Mouse (Mus musculus) liver, postnatal 0 days (tissue): ENCODE data around the gene Gm10491. TPM values are rescaled to one million over a fixed set of nuclear protein-coding genes. Genes with fewer than 3 reads are reported as not detected.

Experiments used
- ATAC-seq: fragments of 200-750 bp; cut with Nextera tagmentation; 2 replicates; pipeline ENCODE4 v1.8.0; 2017; ENCODE audit warnings: mild to moderate bottlenecking, moderate library complexity
- DNase-seq: peaks from one replicate; pipeline ENCODE4 v3.0.0-alpha.2; 2016
- H3K27ac ChIP-seq: fragments of 300-500 bp; sonication (generic); 2 replicates; pipeline ENCODE4 v1.5.1; 2014; ENCODE audit warnings: antibody characterized with exemption, moderate library complexity, mild to moderate bottlenecking, low read depth
- H3K27me3 ChIP-seq: fragments of 300-500 bp; sonication (generic); 2 replicates; pipeline ENCODE4 v1.6.1; 2014; ENCODE audit warnings: low read length, control low read depth, mixed read lengths; ENCODE audit not compliant: insufficient read depth
- H3K36me3 ChIP-seq: fragments of 300-500 bp; sonication (generic); replicated peaks from 2 replicates; pipeline ENCODE4 v1.6.1; 2014; ENCODE audit warnings: mild to moderate bottlenecking, control low read depth, low read length, moderate library complexity, mixed read lengths; ENCODE audit not compliant: insufficient read depth
- H3K4me1 ChIP-seq: fragments of 300-500 bp; sonication (generic); 2 replicates; pipeline ENCODE4 v1.6.1; 2014; ENCODE audit warnings: antibody characterized with exemption, mild to moderate bottlenecking, control low read depth; ENCODE audit not compliant: insufficient read depth
- H3K4me2 ChIP-seq: fragments of 300-500 bp; sonication (generic); 2 replicates; pipeline ENCODE4 v1.6.1; 2014; ENCODE audit warnings: low read depth, mild to moderate bottlenecking, low read length, moderate library complexity, mixed read lengths
- H3K4me3 ChIP-seq: fragments of 300-500 bp; sonication (generic); 2 replicates; pipeline ENCODE4 v1.5.1; 2014; ENCODE audit warnings: low read depth, low read length
- H3K9ac ChIP-seq: fragments of 300-500 bp; sonication (generic); replicated peaks from 2 replicates; pipeline ENCODE4 v1.6.1; 2014; ENCODE audit warnings: mild to moderate bottlenecking, moderate library complexity
- H3K9me3 ChIP-seq: fragments of 300-500 bp; sonication (generic); 2 replicates; pipeline ENCODE4 v1.6.1; 2016; ENCODE audit warnings: mild to moderate bottlenecking, control low read depth, low read length, mixed read lengths
- CTCF ChIP-seq: sonication (generic); IDR thresholded peaks from 2 replicates; pipeline ENCODE4 v1.5.1; 2016; ENCODE audit warnings: antibody characterized with exemption, low read depth
- EP300 ChIP-seq: IDR thresholded peaks from 2 replicates; pipeline ENCODE4 v1.6.1; 2016; ENCODE audit warnings: antibody characterized with exemption, low read depth, mild to moderate bottlenecking
- WGBS: fragments of 180-500 bp; shearing (Covaris S2); extraction: QIAGEN DNeasy Blood & Tissue Kit; methylation state at CpG from one replicate; pipeline ENCODE4 v1.1.7; 2014; ENCODE audit not compliant: insufficient replicate concordance; 5-methylcytosine and 5-hydroxymethylcytosine counted together
- polyA plus RNA-seq: library from polyadenylated mRNA; unstranded; fragments of >200 nt; fragmentation: Nextera tagmentation; extraction: Ambion mirVana; gene quantifications from 2 replicates; pipeline ENCODE4 v1.2.1, GENCODE M21; 2015

The Gm10491 gene
- polyA plus RNA-seq, 1 experiment from 2014 or later = not detected

- 22% methylated on average over 13 of the region's 13 CpGs for WGBS
These were observed 9.4 kb downstream of the Gm10491 start for GRCm38 (mm10) chrX:7898211-7898610.

GRCm38 (mm10) chrX:7883841-7884567 lies 23.6 kb downstream of the Gm10491 start, which contains the start of gene Slc35a2:
Gene Slc35a2 (plus strand): TSS chrX:7884028.
- H3K9ac ChIP-seq = peak within 1 kb of the TSS; percentile 64
- H3K27me3 ChIP-seq = no peaks in the 10 kb centered on the region
- H3K9me3 ChIP-seq = no peaks in the 10 kb centered on the region
- H3K4me3 ChIP-seq = peak within 1 kb of the TSS; percentile 60
- WGBS = 12% methylated on average over 49 of the region's 49 CpGs
- DNase-seq (peak; percentile 80), ATAC-seq (peak; percentile 98)
- peak within 1 kb of the TSS; percentile 75 for H3K4me2 ChIP-seq
- H3K27ac ChIP-seq = peak within 1 kb of the TSS; percentile 75
- no peak for TF ChIP-seq EP300
- TF ChIP-seq CTCF = peak; percentile 41
- H3K36me3 ChIP-seq = no peaks in the 10 kb centered on the region
- H3K4me1 ChIP-seq = peaks cover 8% of the 10 kb centered on the region

More at GRCm38 (mm10) chrX:7898211-7898610, 9.4 kb downstream of the Gm10491 start:
- DNase-seq = no peak
- no peak for ATAC-seq
- Histone ChIP-seq H3K9me3 (no peaks in the 10 kb centered on the region), H3K27me3 (no peaks in the 10 kb centered on the region), H3K4me3 (peak overlapping the region; percentile 69), H3K36me3 (no peaks in the 10 kb centered on the region; the same call in none of the 2 replicates), H3K27ac (peak overlapping the region; percentile 87), H3K4me1 (peaks cover 3% of the 10 kb centered on the region), H3K4me2 (peak overlapping the region; percentile 74), H3K9ac (peak overlapping the region; percentile 66)
- TF ChIP-seq CTCF (no peak), EP300 (no peak)

- no peak overlapping the region for H3K27ac ChIP-seq
- TF ChIP-seq EP300 = no peak
- peak; percentile 62 for TF ChIP-seq CTCF
- H3K27me3 ChIP-seq = no peaks in the 10 kb centered on the region
- H3K4me3 ChIP-seq = no peak overlapping the region
- H3K4me1 ChIP-seq = peaks cover 7% of the 10 kb centered on the region
- H3K9ac ChIP-seq = no peak overlapping the region
- H3K4me2 ChIP-seq = peak overlapping the region; percentile 84; the same call in 1 of the 2 replicates
- DNase-seq (peak; percentile 65), ATAC-seq (no peak)
- H3K36me3 ChIP-seq = no peaks in the 10 kb centered on the region
- no peaks in the 10 kb centered on the region for H3K9me3 ChIP-seq
- whole genome bisulfite sequencing = 7% methylated on average over 11 of the region's 11 CpGs
These were observed 27.8 kb downstream of the Gm10491 start for GRCm38 (mm10) chrX:7879819-7880218.

DNA sequence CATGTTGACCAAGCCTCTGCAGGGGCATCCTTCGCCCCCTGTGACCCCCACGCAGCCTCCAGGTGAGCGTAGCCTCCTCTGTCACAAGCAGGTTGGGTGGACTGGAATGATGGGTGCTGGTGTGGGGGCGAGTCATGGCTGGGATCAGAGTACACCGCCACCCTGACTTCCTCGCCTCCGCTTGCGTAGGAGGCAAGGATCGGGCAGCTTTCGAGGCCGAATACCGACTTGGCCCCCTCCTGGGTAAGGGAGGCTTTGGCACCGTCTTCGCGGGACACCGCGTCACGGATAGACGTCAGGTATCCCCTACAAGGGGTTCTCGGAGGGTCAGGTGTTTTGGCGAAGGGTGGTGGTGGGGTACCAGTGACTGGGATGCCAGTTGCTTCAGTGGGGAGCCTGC lies 29.1 kb downstream of the Gm10491 start:
- Histone ChIP-seq H3K4me2 (peak overlapping the region; percentile 84), H3K9ac (peak overlapping the region; percentile 55), H3K9me3 (no peaks in the 10 kb centered on the region), H3K4me1 (peaks cover 5% of the 10 kb centered on the region; the same call in 1 of the 2 replicates), H3K4me3 (peak overlapping the region; percentile 52), H3K27me3 (no peaks in the 10 kb centered on the region), H3K27ac (no peak overlapping the region), H3K36me3 (peaks cover 10% of the 10 kb centered on the region)
- ATAC-seq (peak; percentile 4; the same call in 1 of the 2 replicates), DNase-seq (no peak)
- WGBS = 22% methylated on average over 21 of the region's 21 CpGs
- TF ChIP-seq CTCF = no peak
- no peak for TF ChIP-seq EP300

DNA sequence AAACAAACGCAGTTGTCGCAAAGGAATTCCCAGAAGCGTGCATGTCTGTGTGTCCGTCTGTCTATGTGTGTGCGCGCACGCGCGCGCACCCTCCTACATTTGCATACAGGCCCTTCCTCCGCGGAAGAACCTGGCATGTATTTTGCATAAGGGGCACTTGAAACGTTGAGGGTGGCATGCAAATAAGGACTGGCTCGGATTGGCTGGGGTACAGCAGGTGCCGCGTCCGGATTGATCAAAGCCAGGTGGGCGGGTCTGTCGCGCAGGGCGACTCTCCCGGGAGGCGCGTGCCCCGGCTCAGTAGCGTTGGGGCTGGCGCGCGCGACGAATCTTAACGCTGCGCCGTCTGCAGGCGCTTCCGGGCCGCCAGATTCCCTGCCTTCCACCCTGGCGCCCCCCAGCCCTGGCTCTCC lies 29.6 kb downstream of the Gm10491 start, which contains the start of gene Pim2:
TSS of gene Pim2 (plus strand) at position 256 of the 413 bp plus-strand sequence.
- H3K4me3 ChIP-seq = peak within 1 kb of the TSS; percentile 52
- peak within 1 kb of the TSS; percentile 55 for H3K9ac ChIP-seq
- H3K27me3 ChIP-seq = no peaks in the 10 kb centered on the region
- no peak within 1 kb of the TSS for H3K27ac ChIP-seq
- DNase-seq (peak; percentile 85), ATAC-seq (peak; percentile 96)
- 18% methylated on average over 38 of the region's 38 CpGs for WGBS
- peaks cover 5% of the 10 kb centered on the region; the same call in 1 of the 2 replicates for H3K4me1 ChIP-seq
- peaks cover 15% of the 10 kb centered on the region for H3K36me3 ChIP-seq
- no peak for TF ChIP-seq EP300
- TF ChIP-seq CTCF = no peak
- no peaks in the 10 kb centered on the region for H3K9me3 ChIP-seq
- H3K4me2 ChIP-seq = peak within 1 kb of the TSS; percentile 84

- TF ChIP-seq EP300 = no peak
- TF ChIP-seq CTCF = no peak
- ATAC-seq (no peak), DNase-seq (no peak)
- Histone ChIP-seq H3K4me1 (0 out of 2 replicates have a peak, but pooled peaks cover 5% of the 10 kb centered on the region), H3K27me3 (no peaks in the 10 kb centered on the region), H3K27ac (no peak overlapping the region), H3K9me3 (no peaks in the 10 kb centered on the region), H3K4me3 (no peak overlapping the region), H3K36me3 (peaks cover 47% of the 10 kb centered on the region), H3K9ac (no peak overlapping the region), H3K4me2 (no peak overlapping the region)
- WGBS = 63% methylated on average over 3 of the region's 3 CpGs
These were observed 37.8 kb downstream of the Gm10491 start for GRCm38 (mm10) chrX:7869826-7870225.
